Mouse (Mus musculus) embryo, embryonic 9.5 days (tissue): ENCODE data around the gene Jph2.
A peak's percentile ranks its signal among the peaks of the same experiment; 100 is the strongest.
"Not testable (repeated sequence)": the region's sequence is repeated elsewhere in the genome, so short reads cannot be mapped to it uniquely, and the experiment has no call there.

Source experiments
- DNase-seq: peaks from one replicate; pipeline ENCODE4 v3.0.0-alpha.2; 2017; ENCODE audit errors: extremely low spot score

Jph2 gene

DNA sequence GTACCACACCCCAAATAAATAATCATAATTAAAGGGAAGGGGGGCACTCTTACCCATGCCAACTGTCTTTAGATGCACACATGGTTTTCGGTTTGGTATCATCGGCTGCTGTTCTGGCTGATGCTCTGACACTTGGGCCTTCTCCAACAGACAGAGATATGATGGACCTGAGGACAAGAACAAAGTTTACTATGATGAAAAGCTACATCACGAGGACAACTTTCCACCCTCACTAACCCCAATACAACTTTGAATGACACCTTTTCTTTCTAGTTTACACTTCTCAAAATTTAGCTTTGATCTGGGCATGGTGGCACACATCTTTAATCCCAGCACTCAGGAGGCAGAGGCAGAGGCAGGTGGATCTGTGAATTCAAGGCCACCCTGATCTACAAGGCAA lies 13.6 kb upstream of the Jph2 start:
- DNase-seq, result not testable (repeated sequence)

DNA sequence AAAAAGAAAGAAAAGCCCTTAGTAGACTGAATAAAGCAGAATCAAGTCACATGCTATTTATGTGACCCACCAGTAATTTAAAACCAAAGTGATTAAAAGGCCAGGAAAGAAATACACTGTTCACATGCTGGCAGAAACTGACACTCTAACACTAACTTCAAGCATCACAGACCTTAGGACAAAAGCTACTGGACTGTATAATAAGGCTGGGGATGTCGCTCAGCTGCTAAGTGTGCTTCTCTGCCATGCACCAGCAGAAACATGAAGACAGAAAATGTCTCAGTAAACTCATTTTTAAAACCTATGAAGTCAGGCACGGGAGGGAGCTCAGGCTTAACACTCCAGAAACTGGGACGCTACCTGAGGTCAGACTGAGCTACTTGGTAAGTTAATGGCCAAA lies 12.4 kb upstream of the Jph2 start:
- no peak for DNase-seq

DNA sequence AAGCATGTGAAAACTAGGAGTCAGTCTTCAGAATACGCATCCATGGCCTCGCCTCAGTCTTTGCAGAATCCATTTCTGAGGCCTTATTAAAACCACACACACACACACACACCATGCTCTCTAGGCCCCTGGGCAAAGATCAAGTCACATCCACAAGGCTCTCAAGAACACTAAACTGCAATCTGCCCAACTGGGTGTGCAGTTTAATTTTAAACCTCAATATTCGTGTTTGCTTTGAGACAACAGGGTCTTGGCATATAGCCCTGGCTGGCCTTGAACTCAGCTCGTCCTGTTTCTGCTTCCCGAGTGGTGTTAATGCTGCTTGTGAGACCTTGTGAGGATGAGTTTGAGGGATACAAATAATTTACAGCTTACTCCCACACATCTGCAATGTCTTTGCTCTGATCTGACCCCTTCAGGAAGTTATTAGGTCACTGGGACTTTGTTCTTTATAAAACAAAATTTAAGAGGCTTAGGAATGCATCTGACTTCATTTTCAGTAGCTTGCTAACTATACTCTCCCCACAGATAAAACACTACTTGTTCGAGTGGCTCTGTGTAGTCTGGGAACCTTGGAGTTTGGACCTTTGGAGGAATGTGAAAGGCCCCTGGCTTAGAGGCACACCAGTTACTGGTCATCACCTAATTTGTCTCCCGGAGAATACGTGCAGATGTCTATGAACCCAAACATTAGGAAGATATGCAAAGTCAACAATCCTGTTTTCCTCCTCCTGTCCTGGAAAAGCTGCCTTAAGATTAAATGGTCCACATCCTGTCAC lies 6.4 kb upstream of the Jph2 start:
- no peak for DNase-seq

DNA sequence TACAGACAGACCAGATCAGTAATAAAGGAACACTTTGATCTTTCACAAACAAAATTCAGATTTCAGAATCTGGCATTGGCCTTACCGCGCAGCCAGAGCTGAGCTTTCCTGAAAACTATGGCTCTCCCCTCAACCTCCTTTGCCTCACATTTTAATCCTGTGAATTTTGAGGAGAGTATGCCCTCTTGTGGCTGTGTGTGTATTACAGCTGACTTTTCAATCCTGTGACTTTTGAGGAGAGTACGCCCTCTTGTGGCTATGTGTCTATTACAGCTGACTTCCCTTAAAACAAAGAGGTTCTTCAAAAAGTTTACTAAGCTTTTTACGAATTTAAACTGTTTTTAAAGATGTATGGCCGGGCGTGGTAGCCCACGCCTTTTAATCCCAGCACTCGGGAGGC lies 3.4 kb upstream of the Jph2 start:
- DNase-seq, result peak; percentile 86

DNA sequence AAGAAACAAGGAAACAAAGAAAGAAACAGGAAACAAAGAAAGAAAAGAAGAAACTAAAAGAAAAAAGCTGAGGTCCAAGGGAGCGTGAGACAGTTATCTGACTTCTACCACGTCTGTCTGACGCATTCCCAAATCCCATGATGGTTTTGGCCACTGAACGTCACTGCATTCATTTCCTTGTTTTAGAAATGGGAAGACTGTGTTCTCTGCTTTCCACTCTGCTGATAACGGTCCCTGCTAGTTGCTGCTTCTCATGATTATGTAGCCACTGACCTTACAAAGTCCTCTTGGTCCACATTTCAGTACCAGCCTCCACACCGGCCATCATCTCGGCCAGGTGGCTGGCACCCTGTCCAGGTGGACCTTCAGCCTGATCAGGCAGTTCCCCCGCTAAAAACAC lies 1.4 kb upstream of the Jph2 start:
- DNase-seq, result no peak

DNA sequence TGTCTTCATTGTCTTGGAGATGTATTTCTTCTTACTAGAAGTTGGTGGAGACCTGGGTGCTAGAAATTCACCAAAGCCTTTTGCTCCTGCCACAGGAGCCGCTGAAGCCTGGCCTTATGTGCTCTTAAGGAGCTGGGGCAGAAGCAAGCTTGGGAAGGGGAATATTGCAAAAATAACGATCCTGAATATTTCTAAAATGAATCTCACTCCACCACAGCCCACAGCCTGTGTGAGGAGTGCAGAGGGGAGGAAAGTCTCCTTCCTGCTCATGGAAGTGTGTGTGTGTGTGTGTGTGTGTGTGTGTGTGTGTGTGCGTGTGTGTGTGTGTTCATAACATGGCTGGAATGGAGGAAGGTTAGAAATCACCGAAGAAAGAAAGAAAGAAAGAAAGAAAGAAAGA lies 977 bp upstream of the Jph2 start:
- DNase-seq, result no peak

DNA sequence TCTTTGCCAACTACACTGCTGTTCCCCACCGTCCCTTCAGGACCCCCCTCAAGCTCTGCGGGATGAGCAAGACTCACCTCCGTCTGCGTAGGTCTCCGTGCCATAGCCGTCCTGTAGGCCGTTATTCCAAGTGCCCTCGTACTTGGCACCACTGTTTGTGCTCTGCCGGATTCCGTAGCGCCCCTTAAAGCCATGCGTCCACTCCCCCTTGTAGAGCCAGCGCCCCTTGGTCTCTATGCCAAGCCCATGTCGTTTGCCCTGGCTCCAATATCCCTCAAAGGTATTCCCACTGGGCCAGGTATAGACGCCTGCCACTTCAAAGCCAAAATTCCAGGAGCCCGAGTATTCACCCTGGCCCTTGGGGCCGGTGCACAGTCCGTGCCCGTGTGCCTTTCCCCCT lies 722 bp downstream of the Jph2 start:
- DNase-seq, result no peak

DNA sequence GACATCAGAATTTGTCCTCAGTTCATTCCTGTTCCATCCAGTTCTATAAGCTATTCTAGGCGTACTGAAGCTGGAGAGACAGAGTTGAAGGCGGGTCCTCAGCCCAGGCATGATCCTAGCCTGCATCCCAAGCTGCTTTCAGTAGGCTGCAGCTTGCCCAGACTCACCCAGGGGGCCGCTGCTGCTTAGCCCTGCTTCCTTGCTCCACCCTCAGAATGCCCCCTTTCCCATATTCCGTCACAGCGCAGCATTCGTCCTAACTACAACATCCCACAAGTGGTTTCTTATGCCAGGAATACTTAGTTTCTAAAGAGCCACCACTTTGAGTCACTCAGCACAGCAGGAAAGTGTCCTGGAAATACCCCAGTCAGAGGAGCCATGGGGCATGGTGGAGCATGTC lies 2.8 kb downstream of the Jph2 start:
- no peak for DNase-seq

DNA sequence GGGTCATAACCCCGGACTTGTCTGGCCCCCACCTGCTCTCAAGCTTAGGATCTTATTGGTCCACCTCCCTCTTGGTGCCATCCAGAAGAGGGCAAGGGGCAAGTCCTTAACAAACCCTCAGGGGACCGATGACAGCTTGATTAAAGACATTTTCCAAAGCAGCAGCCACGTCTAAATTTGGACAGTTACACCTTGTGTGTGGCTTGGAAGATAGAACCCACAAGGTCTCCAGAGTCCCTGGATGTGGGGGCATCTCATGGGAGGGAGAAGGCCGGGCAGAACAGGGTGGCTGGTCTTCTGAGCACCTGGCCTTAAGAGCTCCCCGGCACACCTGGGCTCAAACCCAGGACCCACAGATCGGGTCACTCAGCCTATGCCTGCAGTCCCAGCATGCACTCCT lies 3.8 kb downstream of the Jph2 start:
- DNase-seq, result no peak

DNA sequence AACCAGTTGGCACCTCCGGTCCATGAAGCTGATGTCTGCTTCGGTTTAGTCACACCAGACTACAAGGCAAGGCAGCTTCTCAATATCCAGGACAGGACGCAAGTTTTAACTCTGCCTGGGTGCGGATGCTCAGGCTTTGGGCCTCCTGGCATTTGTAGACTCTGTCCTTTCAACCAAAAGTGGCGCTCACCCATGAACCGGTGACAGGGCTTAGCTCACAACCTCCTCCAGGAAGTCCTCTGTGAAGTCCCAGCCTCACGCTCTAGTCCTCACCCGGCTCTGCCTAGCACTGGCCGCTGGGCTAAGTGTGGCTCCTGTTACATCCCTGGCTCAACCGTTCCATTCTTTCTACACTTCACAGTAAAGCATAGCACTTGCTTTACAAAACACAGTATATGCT lies 4.6 kb downstream of the Jph2 start:
- no peak for DNase-seq

DNA sequence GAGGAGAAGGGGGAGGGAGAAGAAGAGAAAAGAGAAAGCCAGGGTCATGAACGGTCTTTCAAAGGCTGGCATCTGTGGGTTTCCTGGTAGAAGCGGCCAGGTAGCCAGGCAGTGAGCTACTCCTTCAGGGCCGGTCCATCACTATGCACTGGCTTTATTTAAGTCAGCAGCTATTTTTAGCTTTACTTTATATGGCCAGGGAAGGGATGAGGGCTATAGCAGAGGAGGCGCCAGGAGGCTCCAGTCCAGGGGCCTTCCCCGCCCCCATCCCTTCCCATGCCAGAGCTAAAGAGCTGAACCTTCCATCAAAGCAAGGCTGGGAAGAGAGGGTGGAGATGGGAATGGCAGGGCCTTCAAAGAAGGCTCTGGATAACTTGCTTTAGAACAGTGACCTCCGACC lies 5.4 kb downstream of the Jph2 start:
- DNase-seq, result no peak

DNA sequence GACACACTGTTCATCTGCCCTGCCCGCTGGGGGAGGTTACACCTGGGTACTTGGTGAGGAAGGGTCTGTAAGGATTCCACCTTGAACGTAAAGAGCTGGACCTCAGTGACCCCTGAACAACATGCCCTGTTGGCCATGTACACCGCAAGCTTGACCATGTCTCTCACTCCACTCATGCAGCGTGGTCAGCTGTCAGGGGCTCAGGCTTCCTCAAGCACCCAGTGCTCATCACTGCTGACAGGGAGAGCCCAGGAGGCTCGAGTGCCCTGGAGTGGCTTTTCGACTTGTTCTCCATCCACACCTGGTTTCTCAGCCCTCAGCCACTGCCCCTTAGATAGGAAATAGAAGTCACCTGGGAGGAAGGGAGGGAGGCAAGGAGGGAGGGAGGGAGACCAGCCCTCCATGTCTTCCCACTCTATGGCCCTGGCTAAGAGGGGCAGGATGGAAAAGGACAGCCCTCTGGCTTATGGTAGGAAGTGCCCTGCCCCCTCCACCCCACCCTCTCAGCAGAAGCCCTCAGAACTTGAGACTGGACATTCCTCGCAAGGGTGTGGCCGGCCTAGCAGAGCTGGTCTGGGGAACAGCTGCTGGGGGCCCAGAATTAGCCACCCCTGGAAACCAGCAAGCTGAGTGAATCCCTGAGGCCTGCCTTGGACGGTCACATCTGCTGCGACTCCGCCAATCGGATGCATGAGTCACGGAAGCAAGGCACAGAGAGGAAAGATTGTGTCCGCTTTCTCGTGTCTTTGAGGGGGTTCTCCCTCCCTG lies 11.2 kb downstream of the Jph2 start:
- DNase-seq, result no peak

DNA sequence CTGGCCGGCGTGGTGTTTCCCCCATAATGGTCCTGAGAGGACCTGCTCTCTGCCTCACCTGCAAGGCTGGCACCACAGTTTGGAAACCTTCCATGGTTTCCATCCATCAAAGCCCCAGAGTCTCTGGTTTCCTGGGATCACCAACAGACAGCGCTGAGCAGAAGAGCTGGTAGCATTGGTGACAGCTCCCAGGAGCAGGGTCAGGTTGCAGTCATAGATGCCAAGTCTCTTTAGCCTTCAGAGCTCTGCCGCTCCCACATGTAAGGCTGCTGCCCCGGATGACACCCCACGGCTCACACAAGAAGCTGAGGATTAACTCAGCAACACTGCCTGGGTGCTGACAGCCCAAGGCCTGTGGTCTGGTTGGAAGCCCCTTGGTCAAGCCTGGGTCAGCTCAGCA lies 12.7 kb downstream of the Jph2 start:
- no peak for DNase-seq

DNA sequence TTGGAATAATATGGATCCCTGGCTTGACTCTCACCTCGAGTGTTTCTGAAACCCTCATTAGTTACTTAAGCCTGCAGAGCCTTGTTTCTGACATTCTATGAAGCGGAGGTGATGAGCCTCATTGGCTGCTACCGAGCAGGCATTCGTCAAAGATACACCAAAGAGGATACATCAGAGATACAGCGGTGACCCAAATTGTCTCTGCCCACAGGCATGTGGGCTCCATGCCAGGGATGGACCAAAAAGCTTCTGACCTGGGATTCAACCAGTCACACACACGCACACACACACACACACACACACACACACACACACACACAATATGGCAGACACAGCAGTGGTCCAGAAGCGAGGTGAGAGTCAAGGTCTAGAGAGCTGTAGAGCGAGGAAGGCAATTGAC lies 16.5 kb downstream of the Jph2 start:
- DNase-seq, result no peak

DNA sequence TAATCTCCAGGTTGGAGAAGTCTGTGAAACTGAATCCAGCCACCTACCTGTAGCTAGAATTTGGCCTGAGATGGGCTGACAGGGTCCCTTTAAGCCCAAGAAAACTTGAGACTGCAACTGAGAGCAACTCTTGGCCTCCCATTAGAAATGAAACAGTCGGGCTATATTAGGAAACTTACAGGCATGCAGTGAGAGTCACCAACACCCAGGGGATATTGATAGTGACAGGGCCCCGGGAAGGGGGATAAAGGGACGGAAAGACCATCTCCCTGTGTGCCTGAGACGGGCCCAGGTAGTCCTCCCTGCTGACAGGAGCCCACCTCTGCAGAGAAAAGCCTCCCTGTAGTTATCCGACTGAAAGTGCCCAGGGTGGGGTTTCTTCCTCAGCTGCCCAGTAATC lies 18.4 kb downstream of the Jph2 start:
- DNase-seq, result no peak

DNA sequence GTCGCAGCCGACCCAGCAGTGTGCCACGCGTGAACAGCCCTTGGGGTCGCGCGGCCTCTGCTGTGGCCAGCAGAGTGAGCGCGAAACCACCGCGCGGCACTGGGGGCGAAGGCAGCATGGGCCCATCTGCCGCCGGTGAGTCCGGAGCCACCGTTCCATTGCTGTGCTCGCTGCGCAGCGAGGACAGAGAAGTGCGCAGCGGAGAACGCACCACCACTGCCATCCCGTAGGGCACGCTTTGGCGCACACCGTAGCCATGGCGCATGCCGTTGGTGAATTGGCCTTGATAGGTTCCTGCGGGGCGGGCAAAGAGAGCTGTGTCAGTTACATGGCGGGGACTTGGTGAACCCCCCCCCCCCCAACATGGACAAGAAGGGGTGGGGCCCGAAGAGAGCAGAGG lies 21.7 kb downstream of the Jph2 start:
- DNase-seq, result no peak

DNA sequence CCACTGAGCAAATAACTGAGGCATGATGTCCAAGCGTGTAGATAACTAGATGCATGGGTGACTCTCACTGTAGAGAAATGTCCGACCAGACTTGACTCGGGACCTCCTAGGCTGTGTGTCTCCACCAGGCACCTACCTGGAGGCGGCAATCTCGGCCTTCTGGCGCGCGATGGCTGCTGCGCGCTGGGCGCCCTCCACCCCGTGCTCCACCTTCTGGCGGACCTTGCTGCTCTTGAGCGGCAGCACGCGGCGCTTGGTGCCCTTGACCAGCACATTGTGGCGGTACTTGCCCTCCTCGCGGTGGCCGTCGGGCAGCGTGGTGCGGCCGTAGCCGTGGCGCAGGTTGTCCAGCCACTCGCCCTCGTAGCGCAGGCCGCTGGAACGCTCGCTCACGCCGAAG lies 22.3 kb downstream of the Jph2 start:
- DNase-seq, result no peak

DNA sequence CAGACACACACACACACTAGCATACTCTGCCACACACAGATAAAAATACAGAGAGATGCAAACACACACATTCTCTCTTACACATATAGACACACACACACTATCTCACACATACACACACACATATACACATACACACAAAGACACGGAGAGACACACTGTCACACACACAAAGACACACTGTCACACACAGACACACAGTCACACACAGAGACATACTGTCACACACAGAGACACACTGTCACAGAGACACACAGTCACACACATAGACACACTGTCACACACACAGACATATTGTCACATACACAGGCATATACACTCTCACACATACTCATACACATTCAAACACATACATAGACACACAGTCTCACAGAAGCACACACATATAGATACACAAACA lies 25.2 kb downstream of the Jph2 start:
- no peak for DNase-seq

DNA sequence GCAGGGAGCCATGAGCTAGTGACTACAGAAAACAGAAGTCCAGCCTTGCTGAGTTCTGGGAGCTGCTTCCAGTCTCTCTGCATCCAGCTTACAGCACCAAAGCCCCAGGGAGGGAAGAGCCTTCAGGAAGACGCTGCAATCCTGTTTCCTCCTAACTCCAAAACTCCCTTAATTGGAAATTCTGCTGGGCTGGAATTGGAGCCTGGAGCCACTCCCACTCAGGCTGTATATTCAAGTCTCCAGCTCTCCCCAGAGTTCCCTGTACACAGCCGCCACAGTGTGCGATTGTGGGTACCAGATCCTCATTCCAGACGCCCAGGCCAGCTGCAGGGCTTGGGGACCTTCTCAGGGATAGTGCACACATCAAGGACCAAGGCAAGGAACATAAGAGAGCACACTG lies 27.6 kb downstream of the Jph2 start:
- no peak for DNase-seq

DNA sequence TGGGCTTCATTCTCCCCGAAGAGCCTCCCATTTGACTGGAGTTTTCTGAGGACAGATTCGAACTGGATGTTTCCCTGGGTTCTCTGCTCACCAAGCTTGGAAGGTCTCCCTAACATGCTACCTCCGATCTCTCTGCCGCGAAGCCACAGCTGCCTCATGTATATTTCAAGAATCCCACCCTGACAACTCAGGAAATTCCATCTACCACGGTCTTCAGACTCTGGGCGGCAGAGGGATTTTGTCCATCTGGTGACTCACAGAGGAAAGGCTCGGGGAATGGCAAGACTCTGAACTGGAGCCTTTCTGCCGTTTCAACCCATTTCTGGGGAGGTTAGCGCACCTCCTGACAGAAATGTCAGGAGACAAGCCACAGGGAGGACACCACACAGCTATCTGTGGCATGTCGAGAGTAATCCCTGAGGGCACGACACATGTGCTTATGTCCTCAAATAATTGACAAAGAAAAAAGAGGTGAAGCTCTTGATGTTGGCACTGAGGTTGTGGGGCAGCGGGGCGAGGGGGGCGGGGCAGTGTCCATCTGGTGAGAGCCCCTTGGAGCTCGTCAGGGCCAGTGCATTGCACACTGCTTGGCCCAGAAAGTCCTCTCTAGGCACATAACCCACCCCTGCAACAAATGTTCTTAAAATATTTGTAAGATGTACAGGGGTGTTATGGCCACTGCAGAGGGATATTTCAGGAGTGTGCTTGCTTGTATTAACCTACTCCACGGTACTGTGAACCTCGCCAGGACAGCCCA lies 32.8 kb downstream of the Jph2 start:
- no peak for DNase-seq

DNA sequence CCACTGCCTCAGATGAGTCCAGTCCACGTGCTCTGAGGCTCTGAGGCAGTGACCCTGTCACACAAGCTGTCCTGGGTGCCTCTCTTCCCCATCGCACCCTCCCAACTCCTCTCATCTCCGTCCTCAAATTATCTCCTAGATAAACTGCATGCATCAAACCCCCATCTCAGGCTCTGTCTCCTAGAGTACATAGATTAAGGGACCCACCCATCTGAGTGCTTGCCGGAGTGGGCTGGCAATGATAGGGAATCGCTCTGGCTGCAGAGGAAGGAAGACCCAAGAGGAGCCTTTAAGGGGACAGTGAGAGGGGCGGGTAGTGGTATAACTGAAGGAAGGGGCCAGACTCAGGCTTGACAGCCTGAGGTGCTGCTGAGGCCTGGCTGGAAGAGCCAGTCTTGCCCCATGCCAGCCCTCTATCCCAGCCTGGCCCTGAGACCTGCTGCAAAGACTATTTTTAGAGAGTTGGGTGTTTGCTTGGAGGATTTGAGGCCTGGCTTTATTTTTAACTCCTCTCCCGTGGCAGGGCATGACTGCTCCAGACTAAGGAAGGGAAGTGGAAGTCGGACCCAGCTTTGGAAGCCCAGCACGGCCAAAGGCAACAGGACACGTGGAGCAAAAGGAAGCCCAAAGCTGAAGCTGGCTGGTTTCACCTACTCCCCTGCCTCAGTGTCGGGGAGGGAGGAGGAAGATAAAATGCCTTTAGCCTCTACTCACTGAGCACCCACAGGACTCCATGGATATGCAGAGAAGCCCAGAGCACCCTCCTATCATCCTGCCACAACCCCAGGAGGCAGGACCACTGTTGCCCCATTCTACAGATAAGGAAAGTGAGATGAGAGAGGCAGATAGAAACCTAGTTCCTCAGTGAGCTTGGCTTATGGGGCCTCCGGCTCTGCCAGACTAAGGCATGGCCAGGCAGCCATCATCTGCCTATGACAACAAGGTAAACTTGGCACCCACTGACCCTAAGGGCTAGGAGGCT lies 34.6 kb downstream of the Jph2 start:
- no peak for DNase-seq
